Mouse (Mus musculus) embryonic facial prominence, embryonic 14.5 days (tissue): Measurements from ENCODE around the gene Ttll1. TPM values are rescaled to one million over a fixed set of nuclear protein-coding genes. Genes with fewer than 3 reads are reported as not detected.

Experiments
- ATAC-seq: fragments of 200-750 bp; cut with Nextera tagmentation; 2 replicates; pipeline ENCODE4 v1.8.0; 2017; ENCODE audit warnings: low read depth, moderate number of reproducible peaks, moderate TSS enrichment
- DNase-seq: peaks from one replicate; pipeline ENCODE4 v3.0.0-alpha.2; 2015; ENCODE audit warnings: low spot score
- H3K27ac ChIP-seq: fragments of 300-500 bp; sonication (generic); replicated peaks from 2 replicates; pipeline ENCODE4 v1.5.1; 2014; ENCODE audit warnings: low read depth, mild to moderate bottlenecking, low read length, moderate library complexity
- H3K27me3 ChIP-seq: fragments of 300-500 bp; sonication (generic); replicated peaks from 2 replicates; pipeline ENCODE4 v1.6.1; 2014; ENCODE audit warnings: low read length; ENCODE audit not compliant: control insufficient read depth, insufficient read depth
- H3K36me3 ChIP-seq: fragments of 300-500 bp; sonication (generic); 2 replicates; pipeline ENCODE4 v1.6.1; 2014; ENCODE audit warnings: low read length, mixed read lengths; ENCODE audit not compliant: control insufficient read depth, insufficient read depth
- H3K4me1 ChIP-seq: fragments of 300-500 bp; sonication (generic); 2 replicates; pipeline ENCODE4 v1.6.1; 2014; ENCODE audit warnings: antibody characterized with exemption, low read length; ENCODE audit not compliant: control insufficient read depth, insufficient read depth
- H3K4me2 ChIP-seq: fragments of 300-500 bp; sonication (generic); 2 replicates; pipeline ENCODE4 v1.6.1; 2014; ENCODE audit warnings: low read depth, mild to moderate bottlenecking, low read length, moderate library complexity, mixed read lengths
- H3K4me3 ChIP-seq: fragments of 300-500 bp; sonication (generic); 2 replicates; pipeline ENCODE4 v1.5.1; 2014; ENCODE audit warnings: low read depth, mild to moderate bottlenecking, low read length
- H3K9ac ChIP-seq: fragments of 300-500 bp; sonication (generic); 2 replicates; pipeline ENCODE4 v1.6.1; 2014; ENCODE audit warnings: low read depth, mild to moderate bottlenecking, low read length, moderate library complexity, mixed read lengths
- H3K9me3 ChIP-seq: fragments of 300-500 bp; sonication (generic); 2 replicates; pipeline ENCODE4 v1.6.1; 2016; ENCODE audit warnings: low read length; ENCODE audit not compliant: control insufficient read depth
- WGBS: fragments of 180-500 bp; shearing (Covaris S2); extraction: QIAGEN DNeasy Blood & Tissue Kit; methylation state at CpG from one replicate; pipeline ENCODE4 v1.1.7; 2014; 5-methylcytosine and 5-hydroxymethylcytosine counted together
- polyA plus RNA-seq: library from polyadenylated mRNA; unstranded; fragments of >200 nt; fragmentation: Nextera tagmentation; extraction: Ambion mirVana; gene quantifications from 2 replicates; pipeline ENCODE4 v1.2.1, GENCODE M21; 2014

Ttll1 gene
- polyA plus RNA-seq, 1 experiment from 2014 or later = 9.4 TPM

DNA sequence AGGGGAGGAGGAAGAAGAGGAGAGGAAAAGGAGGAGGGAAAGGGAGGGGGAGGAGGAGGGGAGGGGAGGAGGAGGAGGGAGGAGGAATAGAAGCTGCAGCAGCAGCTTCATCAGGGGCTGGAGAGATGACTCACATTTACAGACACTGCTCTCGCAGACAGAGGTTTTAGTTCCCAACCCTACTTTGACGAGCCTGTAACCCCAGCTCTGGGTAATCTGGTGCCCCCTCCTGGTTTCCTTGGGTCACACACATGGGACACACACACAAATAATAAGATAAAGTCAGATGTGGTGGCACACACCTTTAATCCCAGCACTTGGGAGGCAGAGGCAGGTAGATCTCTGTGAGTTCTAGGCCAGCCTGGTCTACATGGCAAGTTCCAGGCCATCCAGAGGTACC, 27.2 kb downstream of the Ttll1 start:
- ATAC-seq (no peak), DNase-seq (no peak)
- Histone ChIP-seq H3K4me2 (no peak overlapping the region), H3K9ac (no peak overlapping the region), H3K27me3 (no peaks in the 10 kb centered on the region), H3K9me3 (no peaks in the 10 kb centered on the region), H3K4me1 (no peaks in the 10 kb centered on the region), H3K27ac (no peak overlapping the region), H3K4me3 (no peak overlapping the region), H3K36me3 (0 out of 2 replicates have a peak, but pooled peaks cover 6% of the 10 kb centered on the region)
- WGBS = 32% methylated on average over 2 of the region's 2 CpGs

DNA sequence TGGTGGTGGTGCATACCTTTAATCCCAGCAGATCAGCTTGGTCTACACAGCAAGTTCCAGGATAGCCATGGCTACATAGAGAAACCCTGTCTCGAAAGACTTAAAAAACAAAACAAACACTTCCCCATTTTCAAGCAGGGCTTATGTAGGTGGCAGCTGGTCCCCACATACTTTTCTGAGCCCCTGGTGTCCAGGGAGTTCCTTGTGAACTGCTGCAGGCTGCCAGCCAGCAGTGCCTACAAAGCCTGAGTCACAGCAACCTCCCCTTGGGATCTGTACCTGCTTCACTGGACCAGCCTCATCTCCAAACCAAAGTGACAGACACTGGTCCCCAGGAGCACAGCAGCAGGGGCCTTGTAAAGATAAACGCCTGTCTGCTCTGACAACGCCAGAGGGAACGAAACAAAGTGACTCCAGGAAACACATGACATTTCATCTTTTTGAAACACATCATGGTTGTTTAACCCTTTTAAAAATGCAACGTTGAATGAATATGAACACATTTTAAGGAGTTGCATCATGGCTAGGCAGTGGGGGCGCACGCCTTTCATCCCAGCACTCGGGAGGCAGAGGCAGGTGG, 28.0 kb downstream of the Ttll1 start:
- H3K27ac ChIP-seq = no peak overlapping the region
- H3K27me3 ChIP-seq = no peaks in the 10 kb centered on the region
- 0 out of 2 replicates have a peak, but pooled peaks cover 6% of the 10 kb centered on the region for H3K36me3 ChIP-seq
- H3K4me2 ChIP-seq = no peak overlapping the region
- DNase-seq (no peak), ATAC-seq (no peak)
- WGBS = 72% methylated on average over 8 of the region's 8 CpGs
- H3K9ac ChIP-seq = no peak overlapping the region
- no peaks in the 10 kb centered on the region for H3K4me1 ChIP-seq
- H3K9me3 ChIP-seq = no peaks in the 10 kb centered on the region
- H3K4me3 ChIP-seq = no peak overlapping the region

DNA sequence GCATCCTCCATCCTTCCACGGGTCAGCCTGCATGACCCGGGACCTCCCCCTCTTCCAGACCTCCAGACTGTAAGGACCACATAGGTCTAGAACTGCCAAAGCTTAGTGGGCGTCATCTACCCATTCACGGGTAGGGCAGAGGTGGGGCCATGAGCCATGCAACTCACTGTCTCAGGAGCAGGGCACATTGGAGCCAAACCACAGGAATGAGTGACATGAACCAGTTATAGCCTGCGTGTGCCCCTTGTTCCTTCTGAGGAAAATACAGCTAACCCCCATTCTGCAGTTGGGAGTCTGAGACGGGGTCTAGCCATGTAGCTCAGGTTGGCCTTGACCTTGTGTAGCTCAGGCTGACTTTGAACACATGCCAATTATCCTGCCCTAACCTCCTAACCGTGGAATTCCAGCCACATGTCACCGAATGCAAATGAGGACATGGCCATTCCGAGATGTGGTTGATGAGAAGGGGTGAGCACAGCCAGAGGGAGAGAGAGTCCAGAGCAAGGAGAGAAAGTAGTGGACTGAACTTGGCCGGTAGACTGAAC, 29.4 kb downstream of the Ttll1 start:
- DNase-seq (no peak), ATAC-seq (no peak)
- Histone ChIP-seq H3K4me1 (no peaks in the 10 kb centered on the region), H3K4me2 (no peak overlapping the region), H3K27ac (no peak overlapping the region), H3K4me3 (no peak overlapping the region), H3K27me3 (no peaks in the 10 kb centered on the region), H3K36me3 (no peaks in the 10 kb centered on the region), H3K9me3 (no peaks in the 10 kb centered on the region), H3K9ac (no peak overlapping the region)
- 67% methylated on average over 10 of the region's 10 CpGs for whole genome bisulfite sequencing

DNA sequence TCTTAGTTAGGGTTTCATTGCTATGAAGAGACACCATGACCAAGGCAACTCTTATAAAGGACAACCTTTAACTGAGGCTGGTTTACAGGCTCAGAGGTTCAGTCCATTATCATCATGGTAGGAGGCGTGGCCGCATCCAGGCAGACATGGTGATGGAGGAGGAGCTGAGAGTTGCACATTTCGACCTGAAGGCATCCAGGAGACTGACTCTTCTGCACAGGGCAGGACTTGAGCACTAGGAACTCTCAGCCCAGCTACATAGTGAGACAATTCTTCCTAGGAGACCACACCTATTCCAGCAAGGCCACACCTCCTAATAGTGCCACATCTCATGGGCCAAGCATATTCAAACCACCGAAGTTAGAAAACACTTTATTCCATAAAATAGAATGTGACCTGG, 30.9 kb downstream of the Ttll1 start:
- Histone ChIP-seq H3K9me3 (no peaks in the 10 kb centered on the region), H3K4me2 (no peak overlapping the region), H3K4me3 (no peak overlapping the region), H3K27me3 (no peaks in the 10 kb centered on the region), H3K9ac (no peak overlapping the region), H3K4me1 (peaks cover under 1% of the 10 kb centered on the region), H3K36me3 (no peaks in the 10 kb centered on the region), H3K27ac (no peak overlapping the region)
- DNase-seq = no peak
- no peak for ATAC-seq
- WGBS = 87% methylated on average over 4 of the region's 4 CpGs

DNA sequence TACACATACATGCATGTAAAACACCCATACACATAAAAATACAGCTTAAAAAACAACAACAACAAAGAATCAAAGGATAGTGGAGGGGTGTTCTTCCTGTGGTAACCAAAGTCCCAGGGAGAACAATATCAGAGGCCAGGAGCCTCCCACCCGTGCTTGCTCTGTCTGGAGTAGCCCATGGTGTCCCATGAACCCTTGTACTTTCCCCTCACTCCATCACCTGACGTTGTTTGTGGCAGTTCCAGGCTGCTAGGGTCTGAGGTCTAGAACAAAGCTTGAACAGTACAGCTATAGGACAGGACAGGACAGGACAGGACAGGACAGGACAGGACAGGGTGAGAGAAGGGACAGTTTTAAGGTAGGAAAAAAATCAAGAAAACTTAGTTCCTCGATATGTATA, 32.6 kb downstream of the Ttll1 start:
- Histone ChIP-seq H3K27ac (no peak overlapping the region), H3K36me3 (no peaks in the 10 kb centered on the region), H3K4me2 (no peak overlapping the region), H3K9me3 (no peaks in the 10 kb centered on the region), H3K4me3 (no peak overlapping the region), H3K9ac (no peak overlapping the region), H3K27me3 (no peaks in the 10 kb centered on the region), H3K4me1 (peaks cover 14% of the 10 kb centered on the region)
- ATAC-seq (no peak), DNase-seq (no peak)
- WGBS = 61% methylated on average over 3 of the region's 3 CpGs

DNA sequence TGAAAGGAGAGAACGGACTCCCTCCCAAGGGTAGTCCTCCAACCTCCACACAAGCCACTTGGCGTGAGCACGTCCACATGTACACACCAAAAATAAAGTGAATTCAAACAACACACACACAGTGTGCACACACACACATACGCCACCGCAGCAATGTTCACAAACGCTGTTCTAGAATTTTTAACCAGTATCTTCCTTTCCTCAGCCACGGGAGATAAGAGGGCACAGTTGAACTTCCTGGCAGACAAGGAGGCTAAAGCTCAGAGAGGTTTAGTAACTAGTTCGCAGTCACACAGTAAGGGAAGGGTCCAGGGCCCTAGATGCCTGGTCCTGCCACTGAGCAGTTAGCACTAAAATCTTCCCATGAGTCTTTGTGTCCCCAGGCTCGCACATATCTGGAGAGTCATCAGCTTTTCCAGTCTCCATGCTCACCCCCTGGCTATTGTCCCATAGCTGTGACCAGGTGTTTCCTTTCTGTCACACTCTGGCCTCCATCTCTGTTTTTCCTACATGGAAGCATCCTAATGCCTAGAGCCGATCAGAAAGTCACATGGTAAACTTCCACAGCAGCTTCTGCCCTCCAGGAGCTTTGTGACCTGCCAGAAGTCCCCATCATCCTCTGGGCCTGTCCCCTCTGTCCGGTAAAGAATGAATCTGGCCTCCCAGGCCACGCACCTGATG, 34.0 kb downstream of the Ttll1 start:
- DNase-seq (no peak), ATAC-seq (no peak)
- no peaks in the 10 kb centered on the region for H3K27me3 ChIP-seq
- WGBS = 79% methylated on average over 12 of the region's 12 CpGs
- H3K36me3 ChIP-seq = no peaks in the 10 kb centered on the region
- no peaks in the 10 kb centered on the region for H3K9me3 ChIP-seq
- H3K4me3 ChIP-seq = no peak overlapping the region
- H3K9ac ChIP-seq = no peak overlapping the region
- H3K27ac ChIP-seq = no peak overlapping the region
- H3K4me2 ChIP-seq = no peak overlapping the region
- peaks cover 14% of the 10 kb centered on the region for H3K4me1 ChIP-seq

DNA sequence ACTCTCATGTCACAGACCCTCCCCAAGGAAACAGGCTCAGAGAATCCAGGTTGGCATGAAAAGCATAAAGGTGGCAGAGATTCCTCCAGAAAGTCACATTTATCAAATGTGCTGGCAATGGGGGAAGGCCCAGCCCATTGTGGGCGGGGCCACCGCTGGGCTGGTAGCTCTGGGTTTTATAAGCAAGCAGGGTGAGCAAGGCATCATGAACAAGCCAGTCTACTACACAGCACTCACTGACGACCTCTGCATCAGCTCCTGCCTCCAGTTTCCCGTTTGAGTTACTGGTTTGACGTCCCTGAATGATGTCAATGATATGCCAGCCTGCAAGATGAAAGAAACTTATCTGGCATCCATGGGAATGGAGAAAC, 36.2 kb downstream of the Ttll1 start:
- 28% methylated on average over 5 of the region's 5 CpGs for WGBS
- H3K4me1 ChIP-seq = peaks cover 14% of the 10 kb centered on the region
- H3K27me3 ChIP-seq = no peaks in the 10 kb centered on the region
- no peaks in the 10 kb centered on the region for H3K36me3 ChIP-seq
- H3K27ac ChIP-seq = 0 out of 2 replicates have a peak overlapping the region, but pooled peaks have one; percentile 48
- DNase-seq (no peak), ATAC-seq (peak; percentile 19)
- H3K9ac ChIP-seq = no peak overlapping the region
- no peaks in the 10 kb centered on the region for H3K9me3 ChIP-seq
- no peak overlapping the region for H3K4me2 ChIP-seq
- no peak overlapping the region for H3K4me3 ChIP-seq

DNA sequence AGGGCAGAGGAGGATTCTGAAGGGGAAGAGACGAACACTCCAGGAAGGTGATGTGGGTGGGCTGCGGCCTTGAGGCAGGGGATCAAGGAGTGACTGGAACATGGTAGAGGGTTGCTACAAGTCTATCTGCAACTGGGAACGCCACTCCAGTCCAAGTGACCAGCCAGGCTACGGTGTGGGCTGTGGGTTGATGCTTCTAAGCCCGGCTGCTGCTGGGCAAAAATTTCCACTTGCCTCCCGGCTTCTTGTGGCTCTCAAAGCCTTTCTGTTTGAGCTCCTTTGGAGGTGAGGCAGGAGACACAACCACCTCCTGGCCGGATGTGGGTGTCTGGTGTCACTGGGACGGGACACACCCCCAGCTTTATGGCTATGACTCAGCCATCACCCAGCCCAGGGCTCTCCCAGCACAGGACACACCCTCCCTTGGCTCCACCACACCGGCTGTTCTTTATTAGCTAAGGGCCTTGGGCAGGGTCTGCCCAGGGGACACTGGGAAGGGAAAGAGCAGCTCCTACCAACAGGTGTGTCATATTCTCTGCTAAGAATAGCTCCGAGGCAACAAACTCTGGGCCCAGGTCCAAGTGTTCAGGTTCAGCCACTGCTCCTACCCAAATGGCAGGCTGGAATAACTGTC, 36.7 kb downstream of the Ttll1 start:
- Histone ChIP-seq H3K9ac (no peak overlapping the region; the same call in 1 of the 2 replicates), H3K4me2 (no peak overlapping the region), H3K27me3 (no peaks in the 10 kb centered on the region), H3K4me3 (no peak overlapping the region), H3K4me1 (peaks cover 14% of the 10 kb centered on the region), H3K27ac (peak overlapping the region; percentile 63), H3K9me3 (no peaks in the 10 kb centered on the region), H3K36me3 (no peaks in the 10 kb centered on the region)
- DNase-seq = peak; percentile 86
- ATAC-seq = peak; percentile 92
- 48% methylated on average over 10 of the region's 10 CpGs for WGBS
